Comparison of ENCODE assay signal across 18 mouse cellular contexts in the genomic region with DNA sequence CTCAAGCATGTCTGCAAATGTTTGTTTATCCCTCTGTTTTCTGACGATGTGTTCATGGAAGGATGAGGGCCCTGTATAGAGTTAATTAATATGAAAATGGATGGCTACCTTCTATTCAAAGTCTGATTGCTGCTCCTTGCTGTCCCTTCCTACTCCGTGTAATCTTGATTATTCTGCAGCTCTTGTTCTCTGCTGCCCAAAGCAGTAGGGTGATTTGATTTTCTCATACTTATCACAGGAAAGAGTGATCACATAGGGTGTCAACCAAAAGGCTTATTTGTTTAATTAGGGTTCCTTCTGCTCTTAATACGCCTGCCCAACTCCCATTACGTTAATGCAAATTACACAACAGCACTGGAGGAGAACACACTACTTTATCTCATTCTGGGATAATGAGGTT.
DNase-seq lines count a peak whose midpoint lies in the region; ATAC-seq and TF ChIP-seq lines count a peak whose summit lies in the region.
"Had no signal": no experiment of that assay in that cellular context is flagged by ENCODE, and none has a peak within 500 bp of the region (broad histone marks: within the 10 kb centered on the region; RNA-seq: fewer than 3 reads in every experiment).

No protein-coding gene starts in this region.

- H3K9me3 ChIP-seq in hindbrain, embryonic 11.5 days (ENCODE audit: control insufficient read depth, low read length) = no peaks in the 10 kb centered on the region
- H3K9me3 ChIP-seq in hindbrain, postnatal 0 days (ENCODE audit: low read length) = no peaks in the 10 kb centered on the region
- H3K9me3 ChIP-seq in midbrain, embryonic 13.5 days = no peaks in the 10 kb centered on the region
- H3K9me3 ChIP-seq in midbrain, embryonic 16.5 days (replicated peaks; ENCODE audit: control insufficient read depth, low read length, poor library complexity, severe bottlenecking) = no peaks in the 10 kb centered on the region
- H3K9me3 ChIP-seq in forebrain, embryonic 13.5 days (replicated peaks) = no peaks in the 10 kb centered on the region
- no peaks in the 10 kb centered on the region for H3K9me3 ChIP-seq in forebrain, embryonic 15.5 days
- H3K9me3 ChIP-seq: embryonic facial prominence, embryonic 10.5 days; heart, embryonic 15.5 days had no signal

- H3K27ac ChIP-seq in hindbrain, embryonic 11.5 days (ENCODE audit: low read depth, low read length) = no peak overlapping the region
- H3K27ac ChIP-seq in hindbrain, postnatal 0 days = no peak overlapping the region
- H3K27ac ChIP-seq in midbrain, embryonic 13.5 days = no peak overlapping the region
- no peak overlapping the region for H3K27ac ChIP-seq in midbrain, embryonic 16.5 days (ENCODE audit: low read length)
- peak overlapping the region; percentile 48 for H3K27ac ChIP-seq in forebrain, embryonic 13.5 days
- no peak overlapping the region for H3K27ac ChIP-seq in forebrain, embryonic 15.5 days (replicated peaks)
- H3K27ac ChIP-seq: embryonic facial prominence, embryonic 10.5 days; heart, adult 2 months; heart, embryonic 15.5 days had no signal

- ATAC-seq in hindbrain, embryonic 11.5 days (ENCODE audit: low FRiP score) = peak; percentile 63; the same call in 1 of the 2 replicates
- ATAC-seq in hindbrain, postnatal 0 days = no peak
- peak; percentile 67; the same call in 1 of the 2 replicates for ATAC-seq in midbrain, embryonic 13.5 days
- ATAC-seq in midbrain, embryonic 16.5 days = no peak
- peak; percentile 80 for ATAC-seq in forebrain, embryonic 13.5 days
- ATAC-seq in forebrain, embryonic 15.5 days (replicated peaks) = peak; percentile 55; the same call in 1 of the 2 replicates
- ATAC-seq: intestine, postnatal 0 days had no signal

- no peaks in the 10 kb centered on the region for H3K4me1 ChIP-seq in hindbrain, embryonic 11.5 days (replicated peaks; ENCODE audit: control insufficient read depth, insufficient read depth, low read length)
- no peaks in the 10 kb centered on the region for H3K4me1 ChIP-seq in hindbrain, postnatal 0 days (ENCODE audit: insufficient read depth, low read length)
- peaks cover 7% of the 10 kb centered on the region for H3K4me1 ChIP-seq in midbrain, embryonic 13.5 days (replicated peaks)
- no peaks in the 10 kb centered on the region for H3K4me1 ChIP-seq in midbrain, embryonic 16.5 days (ENCODE audit: control insufficient read depth, insufficient read depth, low read length)
- peaks cover 10% of the 10 kb centered on the region for H3K4me1 ChIP-seq in forebrain, embryonic 13.5 days
- peaks cover 10% of the 10 kb centered on the region; the same call in 1 of the 2 replicates for H3K4me1 ChIP-seq in forebrain, embryonic 15.5 days
- H3K4me1 ChIP-seq: embryonic facial prominence, embryonic 10.5 days had no signal

- no peak overlapping the region for H3K4me3 ChIP-seq in hindbrain, embryonic 11.5 days (ENCODE audit: low read depth, low read length)
- H3K4me3 ChIP-seq in hindbrain, postnatal 0 days (ENCODE audit: low read length) = no peak overlapping the region
- no peak overlapping the region for H3K4me3 ChIP-seq in midbrain, embryonic 13.5 days (replicated peaks)
- no peak overlapping the region for H3K4me3 ChIP-seq in midbrain, embryonic 16.5 days (ENCODE audit: low read depth, low read length)
- no peak overlapping the region for H3K4me3 ChIP-seq in forebrain, embryonic 13.5 days
- no peak overlapping the region for H3K4me3 ChIP-seq in forebrain, embryonic 15.5 days
- H3K4me3 ChIP-seq: embryonic facial prominence, embryonic 10.5 days; heart, adult 2 months; heart, embryonic 15.5 days had no signal

- TF ChIP-seq CTCF in hindbrain, postnatal 0 days (IDR thresholded peaks at IDR 0.05; ENCODE audit: low read depth) = no peak

- DNase-seq in hindbrain, embryonic 11.5 days (ENCODE audit: low spot score) = no peak
- DNase-seq in hindbrain, postnatal 0 days (ENCODE audit: low spot score) = no peak
- DNase-seq in ovary, postnatal 14 days (ENCODE audit: low spot score) = no peak
- DNase-seq: adrenal gland, adult 2 months; adrenal gland, postnatal 25 days; cerebellum, adult 2 months; cerebellum, postnatal 10 days; gastrocnemius, postnatal 14 days; heart, adult 2 months; heart, postnatal 14 days had no signal

- no peak overlapping the region for H3K9ac ChIP-seq in hindbrain, embryonic 11.5 days (ENCODE audit: low read depth, low read length)
- H3K9ac ChIP-seq in hindbrain, postnatal 0 days (replicated peaks; ENCODE audit: low read length) = no peak overlapping the region
- H3K9ac ChIP-seq in midbrain, embryonic 13.5 days (replicated peaks) = no peak overlapping the region
- no peak overlapping the region for H3K9ac ChIP-seq in midbrain, embryonic 16.5 days (ENCODE audit: low read depth, low read length)
- H3K9ac ChIP-seq in forebrain, embryonic 13.5 days = no peak overlapping the region
- H3K9ac ChIP-seq in forebrain, embryonic 15.5 days (replicated peaks) = no peak overlapping the region
- H3K9ac ChIP-seq: heart, embryonic 15.5 days had no signal

- H3K36me3 ChIP-seq in hindbrain, embryonic 11.5 days (ENCODE audit: control insufficient read depth, insufficient read depth, low read length) = no peaks in the 10 kb centered on the region
- no peaks in the 10 kb centered on the region for H3K36me3 ChIP-seq in hindbrain, postnatal 0 days (ENCODE audit: insufficient read depth, low read length)
- no peaks in the 10 kb centered on the region for H3K36me3 ChIP-seq in midbrain, embryonic 13.5 days
- H3K36me3 ChIP-seq in midbrain, embryonic 16.5 days (ENCODE audit: control insufficient read depth, insufficient read depth, low read length) = no peaks in the 10 kb centered on the region
- no peaks in the 10 kb centered on the region for H3K36me3 ChIP-seq in forebrain, embryonic 13.5 days (ENCODE audit: poor library complexity, severe bottlenecking)
- no peaks in the 10 kb centered on the region for H3K36me3 ChIP-seq in forebrain, embryonic 15.5 days
- H3K36me3 ChIP-seq: embryonic facial prominence, embryonic 10.5 days; heart, embryonic 15.5 days had no signal

- H3K27me3 ChIP-seq in hindbrain, embryonic 11.5 days (ENCODE audit: control insufficient read depth, insufficient read depth, low read length) = no peaks in the 10 kb centered on the region
- no peaks in the 10 kb centered on the region for H3K27me3 ChIP-seq in hindbrain, postnatal 0 days (ENCODE audit: insufficient read depth, low read length)
- H3K27me3 ChIP-seq in midbrain, embryonic 13.5 days = no peaks in the 10 kb centered on the region
- H3K27me3 ChIP-seq in midbrain, embryonic 16.5 days (ENCODE audit: control insufficient read depth, insufficient read depth, low read depth, low read length) = no peaks in the 10 kb centered on the region
- no peaks in the 10 kb centered on the region for H3K27me3 ChIP-seq in forebrain, embryonic 13.5 days
- H3K27me3 ChIP-seq in forebrain, embryonic 15.5 days = no peaks in the 10 kb centered on the region
- H3K27me3 ChIP-seq: heart, embryonic 15.5 days had no signal

- 43% methylated on average over 4 of the region's 4 CpGs for WGBS in hindbrain, embryonic 11.5 days
- 24% methylated on average over 4 of the region's 4 CpGs for WGBS in hindbrain, postnatal 0 days
- 26% methylated on average over 4 of the region's 4 CpGs for WGBS in midbrain, embryonic 13.5 days
- WGBS in midbrain, embryonic 16.5 days = 23% methylated on average over 4 of the region's 4 CpGs
- 10% methylated on average over 4 of the region's 4 CpGs for WGBS in forebrain, embryonic 13.5 days
- WGBS in forebrain, embryonic 15.5 days = 3% methylated on average over 4 of the region's 4 CpGs

- H3K4me2 ChIP-seq in hindbrain, embryonic 11.5 days (replicated peaks; ENCODE audit: low read depth, low read length) = no peak overlapping the region
- H3K4me2 ChIP-seq in hindbrain, postnatal 0 days (ENCODE audit: low read depth, low read length) = no peak overlapping the region
- no peak overlapping the region for H3K4me2 ChIP-seq in midbrain, embryonic 13.5 days (replicated peaks)
- no peak overlapping the region for H3K4me2 ChIP-seq in midbrain, embryonic 16.5 days (ENCODE audit: low read length)
- H3K4me2 ChIP-seq in forebrain, embryonic 13.5 days = peak overlapping the region; percentile 15
- H3K4me2 ChIP-seq in forebrain, embryonic 15.5 days (replicated peaks) = no peak overlapping the region
- H3K4me2 ChIP-seq: heart, embryonic 11.5 days; heart, embryonic 15.5 days had no signal

Comparison
In these comparisons a context has a peak if more than half of its experiments do, and no peak if none do; other contexts are left out.
1. ATAC-seq: peak in hindbrain, embryonic 11.5 days (single experiment), midbrain, embryonic 13.5 days (single experiment), forebrain, embryonic 13.5 days (single experiment) and forebrain, embryonic 15.5 days (single experiment); none in hindbrain, postnatal 0 days (single experiment) and midbrain, embryonic 16.5 days (single experiment).